Mouse (Mus musculus) testis, adult 2 months (tissue): ENCODE results near the gene 2810004N23Rik. TPM values are rescaled to one million over a fixed set of nuclear protein-coding genes. Genes with fewer than 3 reads are reported as not detected.
A peak's percentile ranks its signal among the peaks of the same experiment; 100 is the strongest.

Source experiments
- H3K27ac ChIP-seq: fragments of 200-500 bp; 2 replicates; pipeline ENCODE4 v1.5.1; 2012; ENCODE audit warnings: low read depth, low read length; ENCODE audit not compliant: control insufficient read depth, insufficient read depth
- H3K27me3 ChIP-seq: fragments of 200-500 bp; 2 replicates; pipeline ENCODE4 v1.6.1; 2012; ENCODE audit warnings: mild to moderate bottlenecking, low read length, moderate library complexity; ENCODE audit not compliant: control insufficient read depth, insufficient read depth
- H3K36me3 ChIP-seq: fragments of 200-500 bp; 2 replicates; pipeline ENCODE4 v1.6.1; 2012; ENCODE audit warnings: mild to moderate bottlenecking, low read length; ENCODE audit not compliant: control insufficient read depth, insufficient read depth
- H3K4me1 ChIP-seq: fragments of 200-500 bp; 2 replicates; pipeline ENCODE4 v1.6.1; 2012; ENCODE audit warnings: low read length; ENCODE audit not compliant: control insufficient read depth, insufficient read depth
- H3K4me3 ChIP-seq: fragments of 200-500 bp; 2 replicates; pipeline ENCODE4 v1.5.1; 2012; ENCODE audit warnings: low read depth, mild to moderate bottlenecking, low read length, moderate library complexity, mixed read lengths; ENCODE audit not compliant: control insufficient read depth
- CTCF ChIP-seq: fragments of 200-500 bp; IDR thresholded peaks from 2 replicates; pipeline ENCODE4 v1.5.1; 2012; ENCODE audit warnings: low read depth, mild to moderate bottlenecking, inconsistent platforms, low read length, moderate library complexity; ENCODE audit not compliant: control insufficient read depth, insufficient read depth, insufficient replicate concordance
- POLR2A ChIP-seq: fragments of 200-500 bp; IDR thresholded peaks from 2 replicates; pipeline ENCODE4 v1.6.1; 2012; ENCODE audit warnings: low read depth, mild to moderate bottlenecking, inconsistent platforms, low read length, moderate library complexity; ENCODE audit not compliant: control insufficient read depth
- polyA plus RNA-seq: library from polyadenylated mRNA; depleted of rRNA; stranded (reverse); fragments of >200 nt; gene quantifications from 2 replicates; pipeline ENCODE4 v1.2.3, GENCODE M21; 2012; rRNA removed

The 2810004N23Rik gene
- 7.6 and 9.5 TPM in 2 replicates for polyA plus RNA-seq

DNA sequence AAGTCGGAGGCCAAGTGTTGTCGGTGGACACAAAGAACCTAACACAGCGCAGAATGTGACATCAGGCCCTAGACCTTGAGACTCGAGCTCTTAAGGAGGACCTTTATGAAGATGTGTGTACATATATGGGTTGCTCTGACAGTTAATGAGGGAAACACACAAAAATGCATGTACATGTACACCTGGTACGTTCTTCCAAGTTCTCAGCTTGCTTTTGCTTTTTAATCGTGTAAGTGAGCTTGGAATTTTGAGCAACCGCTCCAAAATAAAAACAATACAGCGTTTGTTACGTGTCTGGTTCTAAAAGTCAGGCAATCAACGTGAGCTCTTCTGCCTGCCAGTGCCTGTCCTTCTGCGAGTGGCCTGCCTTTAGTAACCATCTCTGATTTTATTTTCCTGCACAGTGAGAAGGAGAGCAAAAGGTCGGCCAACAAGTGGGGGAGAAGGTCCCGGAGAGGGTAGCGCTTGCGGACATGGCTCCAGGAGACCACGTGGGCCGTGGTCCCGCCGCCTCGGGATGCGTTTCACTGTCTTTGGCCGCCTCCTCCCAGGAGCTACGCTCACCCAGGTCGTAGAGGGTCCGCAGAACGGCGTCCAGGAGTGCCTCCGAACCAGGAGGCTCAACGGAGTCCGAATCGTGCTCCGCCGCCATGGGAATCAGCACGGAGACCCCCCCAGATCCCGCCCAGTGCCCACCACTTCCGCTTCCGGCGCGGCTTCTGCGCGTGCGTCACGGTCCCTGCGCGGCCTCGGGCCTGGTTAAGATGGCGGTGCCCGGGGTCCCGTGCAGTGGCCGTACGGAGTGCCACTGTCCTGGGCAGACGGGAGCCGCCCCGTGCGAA is at the start of gene 2810004N23Rik, which contains the start of gene Gnpat:
2810004N23Rik (minus strand) TSS at position 800 of the 842 bp plus-strand sequence.
Gnpat (plus strand) TSS at position 713 of the 842 bp plus-strand sequence.
- TF ChIP-seq POLR2A (peak; percentile 95), CTCF (no peak)
- Histone ChIP-seq H3K27me3 (no peaks in the 10 kb centered on the region), H3K36me3 (no peaks in the 10 kb centered on the region; the same call in 1 of the 2 replicates), H3K27ac (peak within 1 kb of the TSS; percentile 93), H3K4me3 (peak within 1 kb of the TSS; percentile 94), H3K4me1 (no peaks in the 10 kb centered on the region)

DNA sequence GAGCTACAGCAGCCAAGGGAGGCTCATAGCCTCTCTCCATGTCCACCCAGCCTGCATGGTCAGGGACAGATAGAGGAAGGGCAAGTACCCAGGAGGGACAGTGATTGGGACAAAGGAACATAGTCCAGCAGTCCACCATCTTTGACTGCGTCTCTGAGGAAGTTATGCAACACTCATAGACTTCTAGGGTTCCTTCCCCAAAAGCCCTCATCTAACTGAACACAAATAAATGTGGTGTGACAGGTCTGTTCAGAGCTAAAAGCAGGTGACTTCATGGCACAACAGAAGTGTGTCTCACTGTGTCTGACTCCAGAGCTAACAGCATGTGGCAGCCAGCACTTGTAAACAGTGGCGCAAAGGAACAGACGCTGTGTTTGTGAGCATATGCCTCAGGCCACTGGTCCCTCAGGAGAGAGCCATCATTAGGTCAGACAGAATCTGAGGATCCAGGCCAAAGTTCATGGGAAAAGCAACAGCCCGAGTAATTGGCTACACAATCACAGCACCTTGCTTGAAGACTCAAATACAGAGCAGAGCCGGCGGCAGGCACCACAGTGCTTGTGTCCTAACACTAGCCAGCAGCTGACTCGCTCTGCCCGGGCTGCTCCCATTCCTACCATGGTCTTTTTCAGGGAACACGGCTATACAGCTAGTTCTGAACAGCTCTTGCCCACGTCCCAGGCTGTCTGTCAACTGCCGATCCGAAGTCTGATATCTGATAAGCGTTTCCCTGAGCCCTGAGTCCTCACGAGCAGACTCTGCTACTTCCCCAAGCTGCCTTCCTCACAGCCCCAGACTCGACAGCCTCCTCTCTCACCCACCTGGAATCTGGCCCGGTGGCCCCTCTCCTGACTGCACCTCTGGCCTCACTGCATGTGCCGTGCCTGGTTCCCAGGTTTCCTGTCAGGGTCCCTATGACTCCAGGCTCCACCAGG is 49.3 kb upstream of the 2810004N23Rik start:
- Histone ChIP-seq H3K36me3 (no peaks in the 10 kb centered on the region), H3K4me3 (no peak overlapping the region), H3K27ac (peak overlapping the region; percentile 1; the same call in 1 of the 2 replicates), H3K27me3 (no peaks in the 10 kb centered on the region), H3K4me1 (peaks cover 3% of the 10 kb centered on the region; the same call in 1 of the 2 replicates)
- TF ChIP-seq CTCF, result no peak
- no peak for TF ChIP-seq POLR2A

GRCm38 (mm10) chr8:124910349-124910748 is 47.4 kb upstream of the 2810004N23Rik start:
- no peaks in the 10 kb centered on the region; the same call in 1 of the 2 replicates for H3K36me3 ChIP-seq
- H3K27me3 ChIP-seq, result no peaks in the 10 kb centered on the region
- TF ChIP-seq CTCF (no peak), POLR2A (no peak)
- H3K4me3 ChIP-seq, result no peak overlapping the region
- peaks cover 3% of the 10 kb centered on the region; the same call in 1 of the 2 replicates for H3K4me1 ChIP-seq
- H3K27ac ChIP-seq, result no peak overlapping the region

- no peaks in the 10 kb centered on the region for H3K27me3 ChIP-seq
- H3K4me3 ChIP-seq, result no peak overlapping the region
- H3K4me1 ChIP-seq, result peaks cover 3% of the 10 kb centered on the region; the same call in 1 of the 2 replicates
- TF ChIP-seq CTCF (no peak), POLR2A (no peak)
- no peak overlapping the region for H3K27ac ChIP-seq
- H3K36me3 ChIP-seq, result no peaks in the 10 kb centered on the region; the same call in 1 of the 2 replicates
Observed at GRCm38 (mm10) chr8:124909936-124910335, 47.0 kb upstream of the 2810004N23Rik start.

GRCm38 (mm10) chr8:124905482-124905881 is 42.6 kb upstream of the 2810004N23Rik start:
- Histone ChIP-seq H3K27me3 (no peaks in the 10 kb centered on the region), H3K4me3 (no peak overlapping the region), H3K4me1 (peaks cover 2% of the 10 kb centered on the region; the same call in 1 of the 2 replicates), H3K36me3 (peaks cover 7% of the 10 kb centered on the region), H3K27ac (no peak overlapping the region)
- no peak for TF ChIP-seq CTCF
- TF ChIP-seq POLR2A, result no peak

DNA sequence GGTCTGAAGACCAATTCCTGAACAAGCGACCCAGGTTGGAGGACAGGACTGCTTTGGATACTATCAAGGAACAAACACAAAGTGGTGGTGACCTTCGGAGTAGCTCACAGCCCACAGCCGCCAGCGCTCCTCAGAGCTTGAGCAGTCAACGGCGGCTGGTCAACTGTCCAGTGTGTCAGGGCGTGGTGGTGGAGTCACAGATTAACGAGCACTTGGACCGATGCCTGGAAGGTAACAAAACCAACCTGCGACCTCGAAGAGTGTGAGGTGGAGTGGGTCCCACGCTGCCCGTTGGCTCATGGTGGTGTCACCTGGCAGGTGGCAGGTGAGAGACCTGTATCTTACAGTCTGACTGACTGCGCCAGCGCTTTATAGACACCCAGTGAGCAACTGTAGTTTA is 40.3 kb upstream of the 2810004N23Rik start:
- no peak overlapping the region for H3K27ac ChIP-seq
- H3K36me3 ChIP-seq, result peaks cover 7% of the 10 kb centered on the region
- peak overlapping the region; percentile 70 for H3K4me3 ChIP-seq
- no peak for TF ChIP-seq CTCF
- no peak for TF ChIP-seq POLR2A
- H3K27me3 ChIP-seq, result no peaks in the 10 kb centered on the region
- peaks cover 5% of the 10 kb centered on the region for H3K4me1 ChIP-seq

GRCm38 (mm10) chr8:124898251-124898905 is 35.5 kb upstream of the 2810004N23Rik start:
- TF ChIP-seq POLR2A, result peak; percentile 60; the same call in 1 of the 2 replicates
- TF ChIP-seq CTCF, result no peak
- Histone ChIP-seq H3K36me3 (peaks cover 6% of the 10 kb centered on the region; the same call in 1 of the 2 replicates), H3K27ac (peak overlapping the region; percentile 91)

More at GRCm38 (mm10) chr8:124898251-124898905, 35.5 kb upstream of the 2810004N23Rik start:
- peaks cover 20% of the 10 kb centered on the region for H3K4me1 ChIP-seq
- H3K27me3 ChIP-seq, result no peaks in the 10 kb centered on the region
- peak overlapping the region; percentile 85 for H3K4me3 ChIP-seq
